Mouse (Mus musculus) kidney, embryonic 14.5 days (tissue): ENCODE data around the gene Trim59. TPM values are rescaled to one million over a fixed set of nuclear protein-coding genes. Genes with fewer than 3 reads are reported as not detected.
A peak's percentile ranks its signal among the peaks of the same experiment; 100 is the strongest.

Source experiments
- ATAC-seq: fragments of 200-750 bp; cut with Nextera tagmentation; 2 replicates; pipeline ENCODE4 v1.8.0; 2017; ENCODE audit warnings: moderate number of reproducible peaks, mild to moderate bottlenecking, moderate TSS enrichment, moderate library complexity; ENCODE audit not compliant: low FRiP score, low TSS enrichment
- H3K27ac ChIP-seq: fragments of 300-500 bp; sonication (generic); 2 replicates; pipeline ENCODE4 v1.5.1; 2014; ENCODE audit warnings: low read depth, mild to moderate bottlenecking, low read length, moderate library complexity, mixed read lengths
- H3K27me3 ChIP-seq: fragments of 300-500 bp; sonication (generic); 2 replicates; pipeline ENCODE4 v1.6.1; 2014; ENCODE audit warnings: mild to moderate bottlenecking, low read length; ENCODE audit not compliant: control insufficient read depth, insufficient read depth
- H3K36me3 ChIP-seq: fragments of 300-500 bp; sonication (generic); 2 replicates; pipeline ENCODE4 v1.6.1; 2014; ENCODE audit warnings: low read length, mixed read lengths; ENCODE audit not compliant: control insufficient read depth, insufficient read depth
- H3K4me1 ChIP-seq: fragments of 300-500 bp; sonication (generic); 2 replicates; pipeline ENCODE4 v1.6.1; 2014; ENCODE audit warnings: low read length, mixed read lengths; ENCODE audit not compliant: control insufficient read depth, insufficient read depth
- H3K4me2 ChIP-seq: fragments of 300-500 bp; sonication (generic); replicated peaks from 2 replicates; pipeline ENCODE4 v1.6.1; 2014; ENCODE audit warnings: low read depth, mild to moderate bottlenecking, low read length
- H3K4me3 ChIP-seq: fragments of 300-500 bp; sonication (generic); 2 replicates; pipeline ENCODE4 v1.5.1; 2014; ENCODE audit warnings: mild to moderate bottlenecking, low read length
- H3K9ac ChIP-seq: fragments of 300-500 bp; sonication (generic); 2 replicates; pipeline ENCODE4 v1.6.1; 2014; ENCODE audit warnings: low read depth, mild to moderate bottlenecking, low read length, moderate library complexity
- H3K9me3 ChIP-seq: fragments of 300-500 bp; sonication (generic); 2 replicates; pipeline ENCODE4 v1.6.1; 2016; ENCODE audit warnings: low read length; ENCODE audit not compliant: control insufficient read depth
- WGBS: fragments of 180-500 bp; shearing (Covaris S2); extraction: QIAGEN DNeasy Blood & Tissue Kit; methylation state at CpG from one replicate; pipeline ENCODE4 v1.1.7; 2014; 5-methylcytosine and 5-hydroxymethylcytosine counted together
- polyA plus RNA-seq: library from polyadenylated mRNA; unstranded; fragments of >200 nt; fragmentation: Nextera tagmentation; extraction: Ambion mirVana; gene quantifications from 2 replicates; pipeline ENCODE4 v1.2.1, GENCODE M21; 2014

Trim59 gene
- 112 and 164 TPM in 2 replicates for polyA plus RNA-seq

GRCm38 (mm10) chr3:69044645-69045399 is at the start of gene Trim59:
Gene Trim59 (minus strand): TSS chr3:69044755.
- WGBS, result under 1% methylated on average over 78 of the region's 80 CpGs
- ATAC-seq, result peak; percentile 98

GRCm38 (mm10) chr3:69064005-69064404 is 19.4 kb upstream of the Trim59 start:
- no peak for ATAC-seq
- Histone ChIP-seq H3K4me2 (no peak overlapping the region), H3K4me1 (no peaks in the 10 kb centered on the region), H3K4me3 (no peak overlapping the region), H3K9ac (no peak overlapping the region), H3K27me3 (no peaks in the 10 kb centered on the region), H3K9me3 (no peaks in the 10 kb centered on the region), H3K27ac (no peak overlapping the region), H3K36me3 (no peaks in the 10 kb centered on the region; the same call in 1 of the 2 replicates)
- 55% methylated on average over 1 of the region's 1 CpGs for WGBS

More at GRCm38 (mm10) chr3:69044645-69045399, at the start of gene Trim59:
- Histone ChIP-seq H3K27ac (peak within 1 kb of the TSS; percentile 97), H3K4me1 (peaks cover 6% of the 10 kb centered on the region; the same call in 1 of the 2 replicates), H3K4me2 (peak within 1 kb of the TSS; percentile 85), H3K27me3 (no peaks in the 10 kb centered on the region), H3K36me3 (peaks cover 13% of the 10 kb centered on the region; the same call in 1 of the 2 replicates), H3K9me3 (no peaks in the 10 kb centered on the region), H3K4me3 (peak within 1 kb of the TSS; percentile 91), H3K9ac (peak within 1 kb of the TSS; percentile 98)

GRCm38 (mm10) chr3:69062764-69063163 is 18.2 kb upstream of the Trim59 start:
- H3K4me1 ChIP-seq, result no peaks in the 10 kb centered on the region
- H3K27me3 ChIP-seq, result no peaks in the 10 kb centered on the region
- no peak overlapping the region for H3K27ac ChIP-seq
- no peak overlapping the region for H3K4me3 ChIP-seq
- no peaks in the 10 kb centered on the region for H3K9me3 ChIP-seq
- H3K36me3 ChIP-seq, result no peaks in the 10 kb centered on the region
- H3K9ac ChIP-seq, result no peak overlapping the region
- 97% methylated on average over 1 of the region's 1 CpGs for WGBS
- ATAC-seq, result no peak
- H3K4me2 ChIP-seq, result no peak overlapping the region

- ATAC-seq, result no peak
- H3K9ac ChIP-seq, result no peak overlapping the region
- no peaks in the 10 kb centered on the region for H3K27me3 ChIP-seq
- H3K4me2 ChIP-seq, result no peak overlapping the region
- no peaks in the 10 kb centered on the region for H3K4me1 ChIP-seq
- H3K27ac ChIP-seq, result no peak overlapping the region
- H3K36me3 ChIP-seq, result no peaks in the 10 kb centered on the region
- WGBS, result 92% methylated on average over 4 of the region's 4 CpGs
- H3K4me3 ChIP-seq, result no peak overlapping the region
- H3K9me3 ChIP-seq, result no peaks in the 10 kb centered on the region
Measured at GRCm38 (mm10) chr3:69060672-69061071, 16.1 kb upstream of the Trim59 start.

GRCm38 (mm10) chr3:69055871-69056270 is 11.3 kb upstream of the Trim59 start:
- no peak overlapping the region for H3K4me2 ChIP-seq
- H3K36me3 ChIP-seq, result no peaks in the 10 kb centered on the region
- no peaks in the 10 kb centered on the region for H3K9me3 ChIP-seq
- H3K4me3 ChIP-seq, result no peak overlapping the region
- no peak for ATAC-seq
- no peak overlapping the region for H3K9ac ChIP-seq
- 91% methylated on average over 3 of the region's 3 CpGs for WGBS
- no peak overlapping the region for H3K27ac ChIP-seq
- H3K27me3 ChIP-seq, result no peaks in the 10 kb centered on the region
- H3K4me1 ChIP-seq, result no peaks in the 10 kb centered on the region

GRCm38 (mm10) chr3:69054760-69055432 is 10.3 kb upstream of the Trim59 start:
- ATAC-seq, result no peak
- WGBS, result 87% methylated on average over 7 of the region's 7 CpGs

GRCm38 (mm10) chr3:69051894-69052293 is 7.3 kb upstream of the Trim59 start:
- WGBS, result 88% methylated on average over 11 of the region's 11 CpGs
- Histone ChIP-seq H3K27ac (no peak overlapping the region), H3K4me2 (no peak overlapping the region), H3K4me1 (no peaks in the 10 kb centered on the region), H3K4me3 (no peak overlapping the region), H3K9ac (no peak overlapping the region), H3K27me3 (no peaks in the 10 kb centered on the region), H3K9me3 (no peaks in the 10 kb centered on the region), H3K36me3 (no peaks in the 10 kb centered on the region)
- no peak for ATAC-seq

More at GRCm38 (mm10) chr3:69054760-69055432, 10.3 kb upstream of the Trim59 start:
- H3K27me3 ChIP-seq, result no peaks in the 10 kb centered on the region
- no peak overlapping the region for H3K9ac ChIP-seq
- no peak overlapping the region for H3K27ac ChIP-seq
- H3K4me3 ChIP-seq, result no peak overlapping the region
- H3K4me1 ChIP-seq, result no peaks in the 10 kb centered on the region
- H3K9me3 ChIP-seq, result no peaks in the 10 kb centered on the region
- no peak overlapping the region for H3K4me2 ChIP-seq
- H3K36me3 ChIP-seq, result no peaks in the 10 kb centered on the region

GRCm38 (mm10) chr3:69049011-69049410 is 4.5 kb upstream of the Trim59 start:
- ATAC-seq, result no peak
- H3K9ac ChIP-seq, result no peak overlapping the region
- no peaks in the 10 kb centered on the region for H3K9me3 ChIP-seq
- H3K27ac ChIP-seq, result no peak overlapping the region
- H3K27me3 ChIP-seq, result no peaks in the 10 kb centered on the region
- no peaks in the 10 kb centered on the region for H3K4me1 ChIP-seq
- H3K4me3 ChIP-seq, result no peak overlapping the region
- H3K4me2 ChIP-seq, result no peak overlapping the region
- no peaks in the 10 kb centered on the region for H3K36me3 ChIP-seq
- 88% methylated on average over 6 of the region's 6 CpGs for WGBS

GRCm38 (mm10) chr3:69047684-69048083 is 3.1 kb upstream of the Trim59 start:
- Histone ChIP-seq H3K9me3 (no peaks in the 10 kb centered on the region), H3K4me3 (no peak overlapping the region), H3K27me3 (no peaks in the 10 kb centered on the region), H3K27ac (no peak overlapping the region), H3K4me1 (0 out of 2 replicates have a peak, but pooled peaks cover 2% of the 10 kb centered on the region), H3K36me3 (peaks cover 3% of the 10 kb centered on the region; the same call in 1 of the 2 replicates), H3K4me2 (no peak overlapping the region), H3K9ac (no peak overlapping the region)
- WGBS, result 85% methylated on average over 4 of the region's 4 CpGs
- ATAC-seq, result no peak
